Mouse (Mus musculus): Measurements from ENCODE around the gene Jund.

DNA sequence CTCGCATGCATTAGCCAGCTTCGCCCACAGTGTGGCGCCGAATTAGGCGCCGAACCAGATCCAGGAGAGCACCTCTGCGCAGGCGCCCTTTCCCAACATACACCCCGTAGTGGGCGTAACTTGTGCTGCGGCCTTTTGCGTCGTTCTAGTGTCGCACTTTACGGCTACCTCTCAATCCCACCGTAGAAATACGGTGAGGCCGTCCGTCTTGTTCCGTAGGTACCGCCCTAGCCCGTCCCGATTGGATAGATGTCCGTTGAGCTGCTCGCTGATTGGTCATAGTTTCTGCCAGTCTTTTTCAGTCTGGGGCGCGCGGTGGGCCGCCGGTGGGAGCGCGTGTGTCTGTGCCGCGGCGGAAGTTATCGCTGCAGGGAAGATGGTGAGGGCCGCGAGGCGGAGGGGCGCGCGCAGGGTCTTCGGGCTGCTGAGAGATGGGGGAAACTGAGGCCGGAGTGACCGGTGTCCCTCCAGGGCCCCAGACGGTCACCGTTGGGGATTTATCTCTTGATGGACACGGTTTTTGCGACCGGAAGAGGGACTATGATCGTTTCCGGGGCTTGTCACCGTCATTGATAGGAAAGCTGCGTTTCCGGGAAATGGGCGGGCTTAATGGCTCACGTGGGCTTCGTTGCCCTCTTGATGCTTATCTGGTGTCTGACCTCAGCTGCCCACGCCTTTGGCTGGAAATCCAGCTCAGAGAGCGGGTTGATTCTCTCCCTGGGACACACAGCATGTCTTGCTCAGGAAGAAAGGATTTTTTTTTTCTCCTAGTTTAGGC is 25.5 kb upstream of the Jund start, which contains the start of gene Lsm4:
- TF ChIP-seq POLR2A (IDR thresholded peaks at IDR 0.05; ENCODE audit: insufficient read length, low read depth) = peak; percentile 57
- peak; percentile 98 for TF ChIP-seq USF1 (IDR thresholded peaks at IDR 0.05; ENCODE audit: low read depth)
- no peak for TF ChIP-seq TCF3 (IDR thresholded peaks at IDR 0.05; ENCODE audit: insufficient read length, low read depth)
- TF ChIP-seq E2F4 (IDR thresholded peaks at IDR 0.05; ENCODE audit: insufficient read depth) = peak; percentile 77
- peak in 1 of 3 experiments; percentile 5 for TF ChIP-seq MYOG (IDR thresholded peaks at IDR 0.05; ENCODE audit: control insufficient read depth in 1 of 3, insufficient read depth in 1 of 3, insufficient read length in 2 of 3, low read depth in 2 of 3)
- no peak for TF ChIP-seq MAX (IDR thresholded peaks at IDR 0.05; ENCODE audit: low read depth)
